Mouse (Mus musculus): ENCODE measurements at regions not wholly inside any gene's neighbourhood (a gene's known extent, or its start where the extent isn't known, plus 50 kb on each side); places are given as distances from the start of the nearest gene placed in this dataset.

DNA sequence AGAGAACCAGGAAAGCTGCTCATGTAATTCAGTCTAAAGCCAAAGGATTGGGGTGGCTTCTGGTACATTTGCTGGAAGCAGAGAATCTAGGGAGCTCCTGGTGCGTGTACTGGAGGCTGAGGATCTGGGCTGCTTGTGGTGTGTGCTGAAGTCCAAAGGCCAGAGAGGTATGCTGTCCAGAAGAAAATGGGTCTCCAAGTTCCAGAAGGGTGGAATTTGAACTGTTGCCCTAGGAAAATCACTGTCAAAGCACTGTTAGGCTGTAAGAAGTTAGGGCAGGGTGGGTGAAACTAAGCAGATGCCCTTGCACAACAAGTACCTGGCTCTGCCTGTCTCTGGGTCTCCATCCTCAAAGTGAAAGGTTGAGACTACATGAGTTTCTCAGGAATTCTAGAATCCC, 201.9 kb upstream of the Serp2 start:
- TF ChIP-seq MYOG (IDR thresholded peaks at IDR 0.05; ENCODE audit: control insufficient read depth, extremely low read depth, insufficient read length) (no peak), CTCF (IDR thresholded peaks at IDR 0.05; ENCODE audit: control insufficient read depth, insufficient read depth, insufficient read length) (no peak), USF1 (IDR thresholded peaks at IDR 0.05; ENCODE audit: low read depth) (no peak), MAX (IDR thresholded peaks at IDR 0.05) (no peak), CEBPB (IDR thresholded peaks at IDR 0.05; ENCODE audit: low read depth) (no peak)

Data from C2C12 (cell line).